In genomic region chr3:85478731-85479130, GRCm38 (mm10) we compare ENCODE assay signal across 25 mouse cellular contexts.
DNase-seq lines count a peak whose midpoint lies in the region; ATAC-seq and TF ChIP-seq lines count a peak whose summit lies in the region.
"Had no signal": no experiment of that assay in that cellular context is flagged by ENCODE, and none has a peak within 500 bp of the region (broad histone marks: within the 10 kb centered on the region; RNA-seq: fewer than 3 reads in every experiment).

No protein-coding gene starts in this region.

- peak; percentile 67 for ATAC-seq in Patski
- ATAC-seq: forebrain, embryonic 14.5 days; forebrain, embryonic 16.5 days had no signal

- no peak overlapping the region for H3K4me3 ChIP-seq in embryonic fibroblast, embryonic 13.5 days (ENCODE audit: insufficient read depth, low read length)
- H3K4me3 ChIP-seq: embryonic facial prominence, embryonic 10.5 days; embryonic facial prominence, embryonic 12.5 days; erythroblast, embryonic 14.5 days; forebrain, embryonic 10.5 days; forebrain, embryonic 12.5 days had no signal

- in situ Hi-C loops in Patski (cut with MboI; ENCODE audit: low pct_unique_long_range_greater_than_20kb) = loop anchor here (10.0 kb wide), 1 partner anchor 534 kb away; no protein-coding TSS in a partner anchor

- no peak for TF ChIP-seq POLR2A in embryonic fibroblast, embryonic 13.5 days (IDR thresholded peaks at IDR 0.05; ENCODE audit: low read depth, low read length)

- no peak for TF ChIP-seq CTCF in Patski (IDR thresholded peaks at IDR 0.05)
- TF ChIP-seq CTCF in embryonic fibroblast, embryonic 13.5 days (IDR thresholded peaks at IDR 0.05; ENCODE audit: borderline replicate concordance, insufficient read depth, low read length) = no peak

- POLR2A ChIA-PET in Patski (lab: Charles Lee) = no interaction called here

- peak overlapping the region; percentile 30; the same call in 1 of the 2 replicates for H3K27ac ChIP-seq in embryonic fibroblast, embryonic 13.5 days (ENCODE audit: insufficient read depth, low read length)
- H3K27ac ChIP-seq: embryonic facial prominence, embryonic 10.5 days; embryonic facial prominence, embryonic 12.5 days; forebrain, embryonic 10.5 days; forebrain, embryonic 12.5 days had no signal

- H3K27me3 ChIP-seq in Patski = peaks cover 3% of the 10 kb centered on the region
- H3K27me3 ChIP-seq: embryonic facial prominence, embryonic 12.5 days; forebrain, embryonic 12.5 days had no signal

- DNase-seq in heart, adult 11 months = peak; percentile 63
- no peak for DNase-seq in heart, postnatal 4 days
- DNase-seq in 3134 (ENCODE audit: extremely low read depth, insufficient read length, low spot score) = peak; percentile 28
- DNase-seq in Patski (ENCODE audit: low read depth, low spot score) = peak; percentile 57
- no peak for DNase-seq in adrenal gland, adult 8-10 months
- DNase-seq in layer of hippocampus, adult 11-12 months (ENCODE audit: low spot score) = no peak
- no peak for DNase-seq in spleen, adult 18-20 months
- DNase-seq: adrenal gland, adult 2 months; adrenal gland, postnatal 14 days; adrenal gland, postnatal 36 days; cerebellum, adult 11 months; cerebellum, adult 18-20 months; cerebellum, adult 8-10 months; cerebellum, adult 9-11 months; cerebellum, postnatal 14 days; cerebellum, postnatal 36 days; embryo, embryonic 11 days had no signal

- CTCF ChIA-PET in Patski (lab: Charles Lee) = no interaction called here

- 0 out of 2 replicates have a peak, but pooled peaks cover 5% of the 10 kb centered on the region for H3K4me1 ChIP-seq in embryonic fibroblast, embryonic 13.5 days (ENCODE audit: control insufficient read depth, insufficient read depth, low read length)
- H3K4me1 ChIP-seq: embryonic facial prominence, embryonic 12.5 days; forebrain, embryonic 10.5 days; forebrain, embryonic 12.5 days had no signal

Comparison
In these comparisons a context has a peak if more than half of its experiments do, and no peak if none do; other contexts are left out.
1. DNase-seq: peak in heart, adult 11 months (single experiment), 3134 (single experiment) and Patski (single experiment); none in heart, postnatal 4 days (single experiment), adrenal gland, adult 8-10 months (single experiment), layer of hippocampus, adult 11-12 months (single experiment) and spleen, adult 18-20 months (0 of 2).